In genomic region chr7:43966451-43966850, GRCm38 (mm10) we compare ENCODE assay signal across 47 mouse cellular contexts. TPM values are rescaled to one million over a fixed set of nuclear protein-coding genes. Genes with fewer than 3 reads are reported as not detected.
"Had no signal": no experiment of that assay in that cellular context is flagged by ENCODE, and none has a peak within 500 bp of the region (broad histone marks: within the 10 kb centered on the region; RNA-seq: fewer than 3 reads in every experiment).

TSS of gene Klk1b1 (plus strand) at chr7:43966751.

- H3K4me3 ChIP-seq: limb, embryonic 10.5 days; limb, embryonic 12.5 days; limb, embryonic 13.5 days; limb, embryonic 15.5 days; liver, embryonic 12.5 days; liver, embryonic 13.5 days; liver, embryonic 15.5 days; lung, embryonic 15.5 days; megakaryocyte, embryonic 14.5 days; midbrain, embryonic 10.5 days; midbrain, embryonic 12.5 days; midbrain, embryonic 13.5 days; midbrain, embryonic 15.5 days; myocyte; neural tube, embryonic 12.5 days had no signal

- H3K36me3 ChIP-seq: limb, embryonic 10.5 days; limb, embryonic 12.5 days; limb, embryonic 13.5 days; limb, embryonic 15.5 days; liver, embryonic 12.5 days; liver, embryonic 13.5 days; liver, embryonic 15.5 days; lung, embryonic 15.5 days; midbrain, embryonic 10.5 days; midbrain, embryonic 12.5 days; midbrain, embryonic 13.5 days; midbrain, embryonic 15.5 days; neural tube, embryonic 12.5 days had no signal

- H3K27ac ChIP-seq: limb, embryonic 10.5 days; limb, embryonic 12.5 days; limb, embryonic 13.5 days; limb, embryonic 15.5 days; liver, embryonic 12.5 days; liver, embryonic 13.5 days; liver, embryonic 14.5 days; liver, embryonic 15.5 days; lung, embryonic 15.5 days; midbrain, embryonic 10.5 days; midbrain, embryonic 12.5 days; midbrain, embryonic 13.5 days; midbrain, embryonic 15.5 days; neural tube, embryonic 12.5 days had no signal

- H3K4me1 ChIP-seq: limb, embryonic 10.5 days; limb, embryonic 12.5 days; limb, embryonic 13.5 days; limb, embryonic 15.5 days; liver, embryonic 12.5 days; liver, embryonic 13.5 days; liver, embryonic 15.5 days; lung, embryonic 15.5 days; megakaryocyte, embryonic 14.5 days; midbrain, embryonic 10.5 days; midbrain, embryonic 12.5 days; midbrain, embryonic 13.5 days; midbrain, embryonic 15.5 days; neural tube, embryonic 12.5 days had no signal

- DNase-seq: left cerebral cortex, postnatal 4 days; liver; liver, embryonic 13.5 days; liver, postnatal 0 days; lung, adult 18-20 months; lung, adult 2 months; lung, embryonic 14.5 days; lung, postnatal 10 days; lung, postnatal 14 days; lung, postnatal 36 days; lung, postnatal 4 days; midbrain, embryonic 14.5 days had no signal

RNA-seq across cellular contexts. Expression of gene Klk1b1, which starts in this region (rescaled TPM):
- total RNA-seq: left cerebral cortex, adult 8-10 months; left cerebral cortex, postnatal 10 days; left cerebral cortex, postnatal 14 days; left cerebral cortex, postnatal 25 days; left cerebral cortex, postnatal 36 days; left cerebral cortex, postnatal 4 days; liver, adult 2 months; megakaryocyte progenitor cell, adult 5-6 weeks; megakaryocyte, adult 5-6 weeks; megakaryocyte-erythroid progenitor cell, adult 5-6 weeks; midbrain, postnatal 0 days; monocyte, adult 5-6 weeks had no signal
- polyA plus RNA-seq: limb, embryonic 10.5 days; limb, embryonic 11.5 days; limb, embryonic 12.5 days; limb, embryonic 13.5 days; limb, embryonic 14.5 days; limb, embryonic 15.5 days; liver, adult 2 months; liver, embryonic 11.5 days; liver, embryonic 12.5 days; liver, embryonic 13.5 days; liver, embryonic 14.5 days; liver, embryonic 15.5 days; liver, embryonic 16.5 days; liver, postnatal 0 days; lung, adult 2 months; lung, embryonic 14.5 days; lung, embryonic 15.5 days; lung, embryonic 16.5 days; lung, postnatal 0 days; midbrain, embryonic 10.5 days; midbrain, embryonic 11.5 days; midbrain, embryonic 12.5 days; midbrain, embryonic 13.5 days; midbrain, embryonic 14.5 days; midbrain, embryonic 15.5 days; midbrain, embryonic 16.5 days; midbrain, postnatal 0 days; myocyte; neural tube, embryonic 11.5 days; neural tube, embryonic 12.5 days had no signal
